Mouse (Mus musculus) forebrain, embryonic 10.5 days (tissue): ENCODE data around the gene Gm11568. TPM values are rescaled to one million over a fixed set of nuclear protein-coding genes. Genes with fewer than 3 reads are reported as not detected.

Source experiments
- polyA plus RNA-seq: library from polyadenylated mRNA; unstranded; fragments of >200 nt; fragmentation: Nextera tagmentation; extraction: Ambion mirVana; gene quantifications from 2 replicates; pipeline ENCODE4 v1.2.1, GENCODE M21; 2016

Gm11568 gene
- polyA plus RNA-seq, 1 experiment from 2014 or later: not detected

Other genes with a start within 250 kb of the Gm11568 start
- not detected in 2 replicates for gene Gm11937, start 247.7 kb upstream of the Gm11568 start, polyA plus RNA-seq
- not detected in 2 replicates for gene Krtap2-4, start 243.1 kb upstream of the Gm11568 start, polyA plus RNA-seq
- not detected in 2 replicates for gene Gm11562, start 237.5 kb upstream of the Gm11568 start, polyA plus RNA-seq
- gene Krtap4-1, start 229.7 kb upstream of the Gm11568 start, polyA plus RNA-seq: not detected in 2 replicates
- gene Krtap4-2, start 222.8 kb upstream of the Gm11568 start, polyA plus RNA-seq: not detected in 2 replicates
- gene Krtap4-7, start 213.8 kb upstream of the Gm11568 start, polyA plus RNA-seq: not detected in 2 replicates
- gene Gm11555, start 207.7 kb upstream of the Gm11568 start, polyA plus RNA-seq: not detected in 2 replicates
- gene Gm11563, start 199.0 kb upstream of the Gm11568 start, polyA plus RNA-seq: not detected in 2 replicates
- not detected in 2 replicates for gene Krtap4-6, start 192.0 kb upstream of the Gm11568 start, polyA plus RNA-seq
- not detected in 2 replicates for gene Gm14190, start 167.2 kb upstream of the Gm11568 start, polyA plus RNA-seq
- not detected in 2 replicates for gene Gm14180, start 123.6 kb upstream of the Gm11568 start, polyA plus RNA-seq
- not detected in 2 replicates for gene Gm11595, start 85.0 kb upstream of the Gm11568 start, polyA plus RNA-seq
- gene Krtap4-8, start 77.2 kb upstream of the Gm11568 start, polyA plus RNA-seq: not detected in 2 replicates
- gene Krtap4-9, start 72.7 kb upstream of the Gm11568 start, polyA plus RNA-seq: not detected in 2 replicates
- not detected in 2 replicates for gene Gm11596, start 64.5 kb upstream of the Gm11568 start, polyA plus RNA-seq
- not detected in 2 replicates for gene Gm11569, start 59.0 kb upstream of the Gm11568 start, polyA plus RNA-seq
- gene Gm11554, start 53.5 kb upstream of the Gm11568 start, polyA plus RNA-seq: not detected in 2 replicates
- not detected in 2 replicates for gene Krtap4-13, start 48.0 kb upstream of the Gm11568 start, polyA plus RNA-seq
- not detected in 2 replicates for gene Gm11564, start 42.3 kb upstream of the Gm11568 start, polyA plus RNA-seq
- not detected in 2 replicates for gene 2300003K06Rik, start 19.9 kb upstream of the Gm11568 start, polyA plus RNA-seq
- gene Krtap4-16, start 6.3 kb upstream of the Gm11568 start, polyA plus RNA-seq: not detected in 2 replicates
- not detected in 2 replicates for gene Gm11559, start 6.6 kb downstream of the Gm11568 start, polyA plus RNA-seq
- not detected in 2 replicates for gene Krtap9-1, start 15.5 kb downstream of the Gm11568 start, polyA plus RNA-seq
- gene Gm11567, start 21.3 kb downstream of the Gm11568 start, polyA plus RNA-seq: not detected in 2 replicates
- not detected in 2 replicates for gene Krtap31-1, start 50.0 kb downstream of the Gm11568 start, polyA plus RNA-seq
- gene Gm11565, start 56.8 kb downstream of the Gm11568 start, polyA plus RNA-seq: not detected in 2 replicates
- gene Krtap31-2, start 78.4 kb downstream of the Gm11568 start, polyA plus RNA-seq: not detected in 2 replicates
- not detected in 2 replicates for gene Krtap9-5, start 90.6 kb downstream of the Gm11568 start, polyA plus RNA-seq
- gene Krtap29-1, start 121.1 kb downstream of the Gm11568 start, polyA plus RNA-seq: not detected in 2 replicates
- not detected in 2 replicates for gene Krtap16-1, start 128.7 kb downstream of the Gm11568 start, polyA plus RNA-seq
- not detected in 2 replicates for gene Krtap17-1, start 136.1 kb downstream of the Gm11568 start, polyA plus RNA-seq
- not detected in 2 replicates for gene Krt33a, start 158.3 kb downstream of the Gm11568 start, polyA plus RNA-seq
- not detected in 2 replicates for gene Krt33b, start 172.0 kb downstream of the Gm11568 start, polyA plus RNA-seq
- gene Krt34, start 183.6 kb downstream of the Gm11568 start, polyA plus RNA-seq: not detected in 2 replicates
- gene Krt31, start 192.6 kb downstream of the Gm11568 start, polyA plus RNA-seq: not detected in 2 replicates
- gene Krt32, start 230.3 kb downstream of the Gm11568 start, polyA plus RNA-seq: not detected in 2 replicates
- gene Krt35, start 238.3 kb downstream of the Gm11568 start, polyA plus RNA-seq: not detected in 2 replicates
- gene Krt36, start 247.7 kb downstream of the Gm11568 start, polyA plus RNA-seq: not detected in 2 replicates